Mouse (Mus musculus) cerebellum, adult 2 months (tissue): ENCODE data around the gene Atp5g2. TPM values are rescaled to one million over a fixed set of nuclear protein-coding genes. Genes with fewer than 3 reads are reported as not detected.

Source experiments
- DNase-seq, 2 experiments: peaks; one replicate each; pipeline ENCODE4 v3.0.0; 2021
- H3K27ac ChIP-seq: fragments of 200-500 bp; 2 replicates; pipeline ENCODE4 v1.5.1; 2012; ENCODE audit warnings: low read length, control low read depth, inconsistent platforms; ENCODE audit not compliant: insufficient read depth
- H3K27me3 ChIP-seq: fragments of 200-500 bp; 2 replicates; pipeline ENCODE4 v1.6.1; 2012; ENCODE audit warnings: inconsistent platforms, mild to moderate bottlenecking, low read length, moderate library complexity; ENCODE audit not compliant: control insufficient read depth, insufficient read depth
- H3K4me1 ChIP-seq: fragments of 200-500 bp; 2 replicates; pipeline ENCODE4 v1.6.1; 2011; ENCODE audit warnings: low read length; ENCODE audit not compliant: control insufficient read depth, insufficient read depth
- H3K4me3 ChIP-seq: fragments of 200-500 bp; replicated peaks from 2 replicates; pipeline ENCODE3; 2011; ENCODE audit warnings: mild to moderate bottlenecking, low read depth, low read length, control low read depth; ENCODE audit not compliant: insufficient read depth
- CTCF ChIP-seq: fragments of 200-500 bp; IDR thresholded peaks from 2 replicates; pipeline ENCODE4 v1.5.1; 2011; ENCODE audit warnings: low read depth, mild to moderate bottlenecking, control low read depth, low read length, moderate library complexity, borderline replicate concordance; ENCODE audit not compliant: insufficient read depth
- POLR2A ChIP-seq: fragments of 200-500 bp; IDR thresholded peaks from 2 replicates; pipeline ENCODE4 v1.6.1; 2011; ENCODE audit warnings: low read length, control low read depth, borderline replicate concordance; ENCODE audit not compliant: insufficient read depth
- WGBS: fragments of 180-500 bp; shearing (Covaris S2); methylation state at CpG from one replicate; pipeline ENCODE4 v1.1.7; 2018; 5-methylcytosine and 5-hydroxymethylcytosine counted together
- polyA plus RNA-seq: library from polyadenylated mRNA; depleted of rRNA; stranded (reverse); fragments of >200 nt; gene quantifications from 2 replicates; pipeline ENCODE4 v1.2.3, GENCODE M21; 2012

Atp5g2 gene
- polyA plus RNA-seq, 1 experiment = 391 TPM

- H3K27me3 ChIP-seq = no peaks in the 10 kb centered on the region; the same call in 1 of the 2 replicates
- H3K4me3 ChIP-seq = no peak overlapping the region
- no peak for DNase-seq
- H3K27ac ChIP-seq = no peak overlapping the region
- 97% methylated on average over 3 of the region's 3 CpGs for WGBS
- TF ChIP-seq POLR2A = no peak
- TF ChIP-seq CTCF = no peak
- no peaks in the 10 kb centered on the region for H3K4me1 ChIP-seq
These were observed 30.8 kb upstream of the Atp5g2 start for GRCm38 (mm10) chr15:102702972-102703371.

GRCm38 (mm10) chr15:102698193-102698592, 26.0 kb upstream of the Atp5g2 start:
- TF ChIP-seq POLR2A (no peak), CTCF (peak; percentile 99)
- Histone ChIP-seq H3K4me1 (no peaks in the 10 kb centered on the region), H3K4me3 (no peak overlapping the region), H3K27me3 (no peaks in the 10 kb centered on the region), H3K27ac (no peak overlapping the region)
- WGBS = 2% methylated on average over 11 of the region's 11 CpGs
- DNase-seq = peak; percentile 82 to 91

- no peak for DNase-seq
- TF ChIP-seq CTCF (no peak), POLR2A (no peak)
- Histone ChIP-seq H3K4me3 (no peak overlapping the region), H3K4me1 (0 out of 2 replicates have a peak, but pooled peaks cover 4% of the 10 kb centered on the region), H3K27me3 (no peaks in the 10 kb centered on the region), H3K27ac (no peak overlapping the region)
- 61% methylated on average over 3 of the region's 3 CpGs for WGBS
These were observed 24.7 kb upstream of the Atp5g2 start for GRCm38 (mm10) chr15:102696899-102697298.

- peak; percentile 82 to 94 for DNase-seq
- Histone ChIP-seq H3K4me1 (0 out of 2 replicates have a peak, but pooled peaks cover 4% of the 10 kb centered on the region), H3K27me3 (no peaks in the 10 kb centered on the region), H3K4me3 (peak overlapping the region; percentile 63), H3K27ac (no peak overlapping the region)
- WGBS = under 1% methylated on average over 11 of the region's 11 CpGs
- no peak for TF ChIP-seq POLR2A
- no peak for TF ChIP-seq CTCF
These were observed 21.4 kb upstream of the Atp5g2 start for GRCm38 (mm10) chr15:102693600-102693999.

GRCm38 (mm10) chr15:102692991-102693411, 20.8 kb upstream of the Atp5g2 start:
- TF ChIP-seq CTCF (peak; percentile 50; the same call in 1 of the 2 replicates), POLR2A (no peak)
- Histone ChIP-seq H3K4me1 (0 out of 2 replicates have a peak, but pooled peaks cover 4% of the 10 kb centered on the region), H3K27me3 (no peaks in the 10 kb centered on the region), H3K27ac (no peak overlapping the region; the same call in 1 of the 2 replicates), H3K4me3 (peak overlapping the region; percentile 63)
- peak; percentile 77 to 84 for DNase-seq
- under 1% methylated on average over 32 of the region's 32 CpGs for WGBS

GRCm38 (mm10) chr15:102692321-102692804, 20.2 kb upstream of the Atp5g2 start:
- H3K27me3 ChIP-seq = no peaks in the 10 kb centered on the region
- DNase-seq = peak in 1 of 2 experiments; percentile 45
- peak overlapping the region; percentile 46 for H3K4me3 ChIP-seq
- WGBS = 12% methylated on average over 26 of the region's 26 CpGs
- 0 out of 2 replicates have a peak, but pooled peaks cover 4% of the 10 kb centered on the region for H3K4me1 ChIP-seq
- TF ChIP-seq POLR2A (no peak), CTCF (no peak)
- no peak overlapping the region for H3K27ac ChIP-seq

- H3K4me3 ChIP-seq = no peak overlapping the region
- TF ChIP-seq CTCF = no peak
- TF ChIP-seq POLR2A = no peak
- WGBS = 15% methylated on average over 4 of the region's 4 CpGs
- H3K27me3 ChIP-seq = no peaks in the 10 kb centered on the region
- H3K4me1 ChIP-seq = no peaks in the 10 kb centered on the region
- no peak for DNase-seq
- H3K27ac ChIP-seq = no peak overlapping the region
These were observed 13.6 kb upstream of the Atp5g2 start for GRCm38 (mm10) chr15:102685791-102686190.

- WGBS = 25% methylated on average over 1 of the region's 1 CpGs
- TF ChIP-seq POLR2A (no peak), CTCF (peak; percentile 62)
- no peak for DNase-seq
- Histone ChIP-seq H3K4me3 (no peak overlapping the region), H3K27me3 (no peaks in the 10 kb centered on the region), H3K27ac (no peak overlapping the region), H3K4me1 (no peaks in the 10 kb centered on the region)
These were observed 11.5 kb upstream of the Atp5g2 start for GRCm38 (mm10) chr15:102683670-102684069.

- Histone ChIP-seq H3K27ac (no peak overlapping the region), H3K27me3 (no peaks in the 10 kb centered on the region), H3K4me3 (no peak overlapping the region), H3K4me1 (no peaks in the 10 kb centered on the region; the same call in 1 of the 2 replicates)
- TF ChIP-seq POLR2A (no peak), CTCF (no peak)
- DNase-seq = no peak
- 91% methylated on average over 2 of the region's 2 CpGs for WGBS
These were observed 4.2 kb upstream of the Atp5g2 start for GRCm38 (mm10) chr15:102676345-102676744.
